Mouse (Mus musculus) midbrain, postnatal 0 days (tissue): ENCODE measurements around the gene Nsl1. TPM values are rescaled to one million over a fixed set of nuclear protein-coding genes. Genes with fewer than 3 reads are reported as not detected.

ENCODE experiments used
- ATAC-seq: fragments of 200-750 bp; cut with Nextera tagmentation; 2 replicates; pipeline ENCODE4 v1.8.0; 2017; ENCODE audit warnings: moderate number of reproducible peaks, mild to moderate bottlenecking, moderate TSS enrichment, moderate library complexity; ENCODE audit not compliant: low FRiP score
- DNase-seq: peaks from one replicate; pipeline ENCODE4 v3.0.0-alpha.2; 2015; ENCODE audit warnings: low spot score
- H3K27ac ChIP-seq: fragments of 300-500 bp; sonication (generic); 2 replicates; pipeline ENCODE4 v1.5.1; 2014; ENCODE audit warnings: low read depth, mild to moderate bottlenecking, low read length, mixed read lengths
- H3K27me3 ChIP-seq: fragments of 300-500 bp; sonication (generic); 2 replicates; pipeline ENCODE4 v1.6.1; 2014; ENCODE audit warnings: low read length, control low read depth, mixed read lengths; ENCODE audit not compliant: insufficient read depth
- H3K36me3 ChIP-seq: fragments of 300-500 bp; sonication (generic); 2 replicates; pipeline ENCODE4 v1.6.1; 2014; ENCODE audit warnings: low read length, control low read depth, mixed read lengths; ENCODE audit not compliant: insufficient read depth
- H3K4me1 ChIP-seq: fragments of 300-500 bp; sonication (generic); 2 replicates; pipeline ENCODE4 v1.6.1; 2014; ENCODE audit warnings: mild to moderate bottlenecking, control low read depth, antibody characterized with exemption, low read length, mixed read lengths; ENCODE audit not compliant: insufficient read depth
- H3K4me2 ChIP-seq: fragments of 300-500 bp; sonication (generic); 2 replicates; pipeline ENCODE4 v1.6.1; 2014; ENCODE audit warnings: low read depth, mild to moderate bottlenecking, low read length, mixed read lengths; ENCODE audit not compliant: poor library complexity, severe bottlenecking
- H3K4me3 ChIP-seq: fragments of 300-500 bp; sonication (generic); 2 replicates; pipeline ENCODE4 v1.5.1; 2014; ENCODE audit warnings: low read depth, mild to moderate bottlenecking, low read length, moderate library complexity
- H3K9ac ChIP-seq: fragments of 300-500 bp; sonication (generic); replicated peaks from 2 replicates; pipeline ENCODE4 v1.6.1; 2014; ENCODE audit warnings: mild to moderate bottlenecking, low read length, moderate library complexity, mixed read lengths; ENCODE audit not compliant: poor library complexity, severe bottlenecking
- H3K9me3 ChIP-seq: fragments of 300-500 bp; sonication (generic); 2 replicates; pipeline ENCODE4 v1.6.1; 2016; ENCODE audit warnings: low read length, control low read depth
- CTCF ChIP-seq: IDR thresholded peaks from 2 replicates; pipeline ENCODE4 v1.5.1; 2016; ENCODE audit warnings: antibody characterized with exemption, mild to moderate bottlenecking
- WGBS: fragments of 180-500 bp; shearing (Covaris S2); extraction: QIAGEN DNeasy Blood & Tissue Kit; methylation state at CpG from one replicate; pipeline ENCODE4 v1.1.7; 2014; 5-methylcytosine and 5-hydroxymethylcytosine counted together
- polyA plus RNA-seq: library from polyadenylated mRNA; unstranded; fragments of >200 nt; fragmentation: Nextera tagmentation; extraction: Ambion mirVana; gene quantifications from 2 replicates; pipeline ENCODE4 v1.2.1, GENCODE M21; 2015
- total RNA-seq: library from RNA; depleted of rRNA; stranded (reverse); fragments of >200 nt; gene quantifications from 2 replicates; pipeline ENCODE4 v1.2.3, GENCODE M21; 2014

Nsl1 gene
- total and polyA plus RNA-seq, 2 experiments from 2014 or later = 1.6 to 1.8 TPM

DNA sequence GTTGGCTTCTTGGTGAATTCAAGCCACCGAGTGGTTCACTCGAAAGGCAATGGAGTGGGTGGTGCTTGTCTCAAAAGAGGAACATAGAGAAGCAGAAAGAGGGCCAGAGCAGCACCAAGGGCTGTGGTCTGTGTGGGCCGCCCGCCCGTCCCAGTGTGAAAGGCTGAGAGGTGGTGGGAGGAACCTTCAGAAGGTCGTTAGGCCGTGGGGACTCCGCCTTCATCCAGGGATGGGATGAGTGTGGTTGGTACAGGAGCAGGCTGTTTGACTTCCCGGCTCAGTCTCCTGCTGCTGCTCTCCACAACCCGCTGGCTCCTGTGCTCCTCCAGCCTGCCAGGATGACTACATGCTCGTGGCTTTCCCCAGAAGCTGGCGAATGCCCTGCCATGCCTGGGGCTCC, 22.8 kb downstream of the Nsl1 start:
- no peak for ATAC-seq
- no peak for DNase-seq
- H3K4me3 ChIP-seq = no peak overlapping the region
- H3K9me3 ChIP-seq = no peaks in the 10 kb centered on the region
- 88% methylated on average over 12 of the region's 12 CpGs for WGBS
- H3K36me3 ChIP-seq = no peaks in the 10 kb centered on the region
- no peak overlapping the region for H3K27ac ChIP-seq
- no peaks in the 10 kb centered on the region for H3K27me3 ChIP-seq
- no peak overlapping the region for H3K9ac ChIP-seq
- H3K4me1 ChIP-seq = no peaks in the 10 kb centered on the region
- no peak for TF ChIP-seq CTCF
- no peak overlapping the region for H3K4me2 ChIP-seq

DNA sequence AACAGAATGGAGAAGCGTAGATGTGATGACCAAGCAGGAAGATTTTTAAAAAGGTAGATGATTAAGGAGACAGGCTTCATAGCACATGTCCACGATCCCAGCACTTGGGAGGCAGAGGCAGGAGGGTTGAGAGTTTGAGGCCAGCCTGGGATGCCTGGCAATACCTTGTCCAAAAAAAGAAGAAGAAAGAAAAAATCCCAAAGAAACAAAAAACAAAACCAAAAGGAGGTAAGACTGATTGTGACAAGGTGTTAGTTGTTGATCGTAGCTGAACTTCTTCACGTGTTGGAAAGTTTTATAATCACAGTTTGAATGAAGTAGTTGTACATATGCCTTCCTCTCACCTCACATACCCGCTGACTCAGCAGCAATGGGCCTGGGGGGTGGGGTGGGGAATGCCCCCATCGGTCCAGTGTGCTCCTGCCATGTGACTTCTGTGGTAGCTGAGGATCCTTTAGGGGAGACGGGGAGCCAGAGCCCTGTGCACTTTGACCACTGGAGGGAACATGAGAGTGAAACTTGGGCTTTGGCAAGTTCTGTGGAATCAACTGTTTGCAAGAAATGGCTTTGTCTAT, 23.6 kb downstream of the Nsl1 start:
- no peaks in the 10 kb centered on the region for H3K27me3 ChIP-seq
- ATAC-seq = no peak
- no peak overlapping the region for H3K27ac ChIP-seq
- 87% methylated on average over 7 of the region's 7 CpGs for WGBS
- no peak for DNase-seq
- no peaks in the 10 kb centered on the region for H3K4me1 ChIP-seq
- H3K9me3 ChIP-seq = no peaks in the 10 kb centered on the region
- no peak overlapping the region for H3K9ac ChIP-seq
- no peaks in the 10 kb centered on the region for H3K36me3 ChIP-seq
- no peak overlapping the region for H3K4me2 ChIP-seq
- no peak for TF ChIP-seq CTCF
- no peak overlapping the region for H3K4me3 ChIP-seq

- no peak overlapping the region for H3K4me3 ChIP-seq
- no peak for DNase-seq
- no peaks in the 10 kb centered on the region for H3K36me3 ChIP-seq
- no peak for ATAC-seq
- H3K9ac ChIP-seq = no peak overlapping the region
- H3K27ac ChIP-seq = no peak overlapping the region
- no peak overlapping the region for H3K4me2 ChIP-seq
- no peaks in the 10 kb centered on the region for H3K9me3 ChIP-seq
- 70% methylated on average over 8 of the region's 8 CpGs for WGBS
- no peak for TF ChIP-seq CTCF
- H3K4me1 ChIP-seq = no peaks in the 10 kb centered on the region
- no peaks in the 10 kb centered on the region for H3K27me3 ChIP-seq
These were observed 24.1 kb downstream of the Nsl1 start for GRCm38 (mm10) chr1:191086960-191087359.

- Histone ChIP-seq H3K4me3 (no peak overlapping the region), H3K9me3 (no peaks in the 10 kb centered on the region), H3K36me3 (no peaks in the 10 kb centered on the region), H3K4me1 (no peaks in the 10 kb centered on the region), H3K9ac (no peak overlapping the region), H3K27ac (no peak overlapping the region), H3K4me2 (no peak overlapping the region), H3K27me3 (no peaks in the 10 kb centered on the region)
- WGBS = 91% methylated on average over 5 of the region's 5 CpGs
- TF ChIP-seq CTCF = no peak
- DNase-seq (no peak), ATAC-seq (no peak)
These were observed 25.1 kb downstream of the Nsl1 start for GRCm38 (mm10) chr1:191087955-191088354.

GRCm38 (mm10) chr1:191089355-191089754, 26.5 kb downstream of the Nsl1 start:
- ATAC-seq = no peak
- Histone ChIP-seq H3K9me3 (no peaks in the 10 kb centered on the region), H3K27me3 (no peaks in the 10 kb centered on the region), H3K4me1 (no peaks in the 10 kb centered on the region), H3K9ac (no peak overlapping the region), H3K4me3 (no peak overlapping the region), H3K27ac (no peak overlapping the region), H3K4me2 (no peak overlapping the region), H3K36me3 (no peaks in the 10 kb centered on the region)
- 77% methylated on average over 6 of the region's 6 CpGs for WGBS
- no peak for DNase-seq
- TF ChIP-seq CTCF = no peak

GRCm38 (mm10) chr1:191092050-191092449, 29.2 kb downstream of the Nsl1 start:
- Histone ChIP-seq H3K27me3 (peaks cover 2% of the 10 kb centered on the region; the same call in 1 of the 2 replicates), H3K27ac (no peak overlapping the region), H3K4me1 (no peaks in the 10 kb centered on the region), H3K9ac (no peak overlapping the region), H3K9me3 (no peaks in the 10 kb centered on the region), H3K36me3 (no peaks in the 10 kb centered on the region), H3K4me3 (no peak overlapping the region), H3K4me2 (no peak overlapping the region)
- 78% methylated on average over 8 of the region's 8 CpGs for WGBS
- TF ChIP-seq CTCF = no peak
- DNase-seq (no peak), ATAC-seq (no peak)
